Mouse (Mus musculus): ENCODE data around the gene Wnt7b.

The Wnt7b gene

GRCm38 (mm10) chr15:85569167-85569797, 13.0 kb downstream of the Wnt7b start:
- peak; percentile 29 to 53 for DNase-seq

GRCm38 (mm10) chr15:85568402-85568801, 13.9 kb downstream of the Wnt7b start:
- no peak for DNase-seq

GRCm38 (mm10) chr15:85564966-85565365, 17.3 kb downstream of the Wnt7b start:
- no peak for DNase-seq

- DNase-seq = peak in 1 of 2 experiments; percentile 42
Observed at GRCm38 (mm10) chr15:85564034-85564769, 18.1 kb downstream of the Wnt7b start.

- no peak for DNase-seq
Observed at GRCm38 (mm10) chr15:85561953-85562352, 20.3 kb downstream of the Wnt7b start.

- no peak for DNase-seq
Observed at GRCm38 (mm10) chr15:85560830-85561229, 21.4 kb downstream of the Wnt7b start.

- no peak for DNase-seq
Observed at GRCm38 (mm10) chr15:85558840-85559540, 23.3 kb downstream of the Wnt7b start.

GRCm38 (mm10) chr15:85555799-85556198, 26.5 kb downstream of the Wnt7b start:
- DNase-seq = peak; percentile 40 to 50

- no peak for DNase-seq
Observed at GRCm38 (mm10) chr15:85553421-85553820, 28.9 kb downstream of the Wnt7b start.

- no peak for DNase-seq
Observed at GRCm38 (mm10) chr15:85546500-85546899, 35.8 kb downstream of the Wnt7b start.

GRCm38 (mm10) chr15:85545369-85545768, 36.9 kb downstream of the Wnt7b start:
- DNase-seq = peak; percentile 26 to 30

GRCm38 (mm10) chr15:85538170-85538569, 44.1 kb downstream of the Wnt7b start:
- no peak for DNase-seq

GRCm38 (mm10) chr15:85537151-85537550, 45.1 kb downstream of the Wnt7b start:
- no peak for DNase-seq

GRCm38 (mm10) chr15:85534646-85535045, 47.6 kb downstream of the Wnt7b start:
- DNase-seq = no peak

- no peak for DNase-seq
Observed at GRCm38 (mm10) chr15:85534215-85534614, 48.1 kb downstream of the Wnt7b start.

GRCm38 (mm10) chr15:85532063-85532462, 50.2 kb downstream of the Wnt7b start:
- DNase-seq = peak; percentile 33 to 42

- no peak for DNase-seq
Observed at GRCm38 (mm10) chr15:85529911-85530310, 52.4 kb downstream of the Wnt7b start.

- DNase-seq = no peak
Observed at GRCm38 (mm10) chr15:85524404-85524950, 57.8 kb downstream of the Wnt7b start.

GRCm38 (mm10) chr15:85523173-85523991, 58.9 kb downstream of the Wnt7b start:
- DNase-seq = peak; percentile 71 to 79

- no peak for DNase-seq
Observed at GRCm38 (mm10) chr15:85519438-85519837, 62.8 kb downstream of the Wnt7b start.

- DNase-seq = no peak
Observed at GRCm38 (mm10) chr15:85507370-85508014, 74.8 kb downstream of the Wnt7b start.

GRCm38 (mm10) chr15:85506680-85507079, 75.6 kb downstream of the Wnt7b start:
- no peak for DNase-seq
